Mouse (Mus musculus): Measurements from ENCODE around the gene Mob3c. TPM values are rescaled to one million over a fixed set of nuclear protein-coding genes. Genes with fewer than 3 reads are reported as not detected.

The Mob3c gene
- polyA plus RNA-seq, 1 experiment from 2014 or later = 11.8 TPM

GRCm38 (mm10) chr4:115881183-115881582 is 53.3 kb downstream of the Mob3c start:
- H3K9me3 ChIP-seq (replicated peaks; ENCODE audit: control insufficient read depth, low read length) = no peaks in the 10 kb centered on the region
- no peak for ATAC-seq (ENCODE audit: insufficient read depth, low FRiP score)
- no peaks in the 10 kb centered on the region for H3K36me3 ChIP-seq (ENCODE audit: control insufficient read depth, insufficient read depth, low read length)
- WGBS = 15% methylated on average over 1 of the region's 1 CpGs
- H3K4me1 ChIP-seq (ENCODE audit: control insufficient read depth, insufficient read depth, low read length) = 0 out of 2 replicates have a peak, but pooled peaks cover 3% of the 10 kb centered on the region
- no peak overlapping the region for H3K27ac ChIP-seq (ENCODE audit: low read length)
- H3K27me3 ChIP-seq (ENCODE audit: control insufficient read depth, insufficient read depth, low read length) = no peaks in the 10 kb centered on the region
- no peak overlapping the region for H3K4me3 ChIP-seq (replicated peaks; ENCODE audit: low read length)
- no peak overlapping the region for H3K4me2 ChIP-seq (ENCODE audit: low read depth, low read length)
- no peak overlapping the region for H3K9ac ChIP-seq (ENCODE audit: low read length)

DNA sequence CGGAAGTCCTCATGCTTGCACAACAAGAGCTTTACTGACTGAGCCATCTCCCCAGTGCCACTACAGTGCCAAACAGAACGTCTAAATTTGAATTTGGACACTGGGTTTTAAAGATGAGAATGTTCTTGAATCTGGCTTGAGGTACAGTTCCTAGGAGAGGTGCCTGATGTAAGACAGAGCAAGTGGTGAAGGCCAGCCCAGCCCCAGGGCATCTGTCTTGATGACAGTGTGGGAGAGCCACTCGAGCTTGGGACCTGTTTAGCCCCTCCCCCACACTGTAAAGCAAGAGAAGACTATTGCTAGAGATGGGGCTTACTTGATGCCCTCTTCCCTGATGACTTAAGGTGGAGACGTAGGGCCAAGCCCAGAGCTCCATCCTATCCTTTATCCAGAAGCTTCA is 54.3 kb downstream of the Mob3c start:
- no peak overlapping the region for H3K9ac ChIP-seq (ENCODE audit: low read length)
- H3K27me3 ChIP-seq (ENCODE audit: control insufficient read depth, insufficient read depth, low read length) = no peaks in the 10 kb centered on the region
- no peak overlapping the region for H3K4me3 ChIP-seq (replicated peaks; ENCODE audit: low read length)
- H3K9me3 ChIP-seq (replicated peaks; ENCODE audit: control insufficient read depth, low read length) = no peaks in the 10 kb centered on the region
- H3K36me3 ChIP-seq (ENCODE audit: control insufficient read depth, insufficient read depth, low read length) = no peaks in the 10 kb centered on the region
- no peak for ATAC-seq (ENCODE audit: insufficient read depth, low FRiP score)
- no peak overlapping the region for H3K4me2 ChIP-seq (ENCODE audit: low read depth, low read length)
- WGBS = 49% methylated on average over 4 of the region's 4 CpGs
- 0 out of 2 replicates have a peak, but pooled peaks cover 3% of the 10 kb centered on the region for H3K4me1 ChIP-seq (ENCODE audit: control insufficient read depth, insufficient read depth, low read length)
- no peak overlapping the region for H3K27ac ChIP-seq (ENCODE audit: low read length)

DNA sequence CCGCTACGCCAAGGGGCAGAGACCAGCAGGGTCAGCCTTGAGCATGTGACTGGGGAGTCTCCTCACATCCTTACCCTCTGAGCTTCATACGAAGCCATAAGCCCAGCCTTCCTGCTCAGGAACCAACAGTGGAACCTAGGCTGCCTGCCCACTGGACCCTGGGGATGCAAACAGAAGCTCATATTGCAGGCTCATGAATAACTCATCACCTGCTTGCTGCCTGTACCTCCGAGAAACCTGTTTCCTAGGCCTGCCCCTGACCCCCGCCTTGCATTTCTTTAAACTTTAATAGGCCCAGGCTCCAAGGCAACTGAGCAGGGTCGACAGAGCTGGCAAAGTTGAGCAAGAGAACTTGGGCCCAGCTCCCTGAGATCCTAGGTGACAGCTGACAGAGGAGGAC is 56.1 kb downstream of the Mob3c start, which contains the start of gene Kncn:
Kncn (plus strand) TSS at position 379 of the 400 bp plus-strand sequence.
- no peaks in the 10 kb centered on the region for H3K4me1 ChIP-seq (ENCODE audit: control insufficient read depth, insufficient read depth, low read length)
- H3K9me3 ChIP-seq (replicated peaks; ENCODE audit: control insufficient read depth, low read length) = no peaks in the 10 kb centered on the region
- no peak for ATAC-seq (ENCODE audit: insufficient read depth, low FRiP score)
- no peak within 1 kb of the TSS for H3K4me2 ChIP-seq (ENCODE audit: low read depth, low read length)
- no peak within 1 kb of the TSS for H3K4me3 ChIP-seq (replicated peaks; ENCODE audit: low read length)
- H3K27ac ChIP-seq (ENCODE audit: low read length) = no peak within 1 kb of the TSS
- no peaks in the 10 kb centered on the region for H3K36me3 ChIP-seq (ENCODE audit: control insufficient read depth, insufficient read depth, low read length)
- WGBS = 69% methylated on average over 6 of the region's 6 CpGs
- H3K27me3 ChIP-seq (ENCODE audit: control insufficient read depth, insufficient read depth, low read length) = no peaks in the 10 kb centered on the region
- H3K9ac ChIP-seq (ENCODE audit: low read length) = no peak within 1 kb of the TSS

Other genes with a start within 250 kb of the Mob3c start
- not detected in 2 replicates for gene Cyp4a32, start 227.1 kb upstream of the Mob3c start, polyA plus RNA-seq (2015; fragmentation: Nextera tagmentation; extraction: Ambion mirVana)
- 2.1 and 2.5 TPM in 2 replicates for gene Cyp4b1, start 180.4 kb upstream of the Mob3c start, polyA plus RNA-seq (2015; fragmentation: Nextera tagmentation; extraction: Ambion mirVana)
- gene Efcab14, start 90.3 kb upstream of the Mob3c start, polyA plus RNA-seq (2015; fragmentation: Nextera tagmentation; extraction: Ambion mirVana) = 30.1 and 31.3 TPM in 2 replicates
- gene Tex38, start 47.1 kb upstream of the Mob3c start, polyA plus RNA-seq (2015; fragmentation: Nextera tagmentation; extraction: Ambion mirVana) = 0.28 TPM in 1 of 2 replicates, not detected in the other
- gene Atpaf1, start 43.3 kb upstream of the Mob3c start, polyA plus RNA-seq (2015; fragmentation: Nextera tagmentation; extraction: Ambion mirVana) = 33.7 and 36.2 TPM in 2 replicates
- gene Mknk1, start 11.1 kb downstream of the Mob3c start, polyA plus RNA-seq (2015; fragmentation: Nextera tagmentation; extraction: Ambion mirVana) = 42.4 and 42.5 TPM in 2 replicates
- gene Kncn, start 56.3 kb downstream of the Mob3c start, polyA plus RNA-seq (2015; fragmentation: Nextera tagmentation; extraction: Ambion mirVana) = not detected in 2 replicates
- gene 6430628N08Rik, start 62.6 kb downstream of the Mob3c start, polyA plus RNA-seq (2015; fragmentation: Nextera tagmentation; extraction: Ambion mirVana) = not detected in 2 replicates
- gene Dmbx1, start 111.8 kb downstream of the Mob3c start, polyA plus RNA-seq (2015; fragmentation: Nextera tagmentation; extraction: Ambion mirVana) = not detected in 2 replicates
- 14.0 and 15.9 TPM in 2 replicates for gene Faah, start 189.8 kb downstream of the Mob3c start, polyA plus RNA-seq (2015; fragmentation: Nextera tagmentation; extraction: Ambion mirVana)
- 18.5 and 18.8 TPM in 2 replicates for gene Nsun4, start 225.8 kb downstream of the Mob3c start, polyA plus RNA-seq (2015; fragmentation: Nextera tagmentation; extraction: Ambion mirVana)
- gene Uqcrh, start 247.0 kb downstream of the Mob3c start, polyA plus RNA-seq (2015; fragmentation: Nextera tagmentation; extraction: Ambion mirVana) = 512 and 553 TPM in 2 replicates
- 65.9 and 67.1 TPM in 2 replicates for gene Lrrc41, start 247.2 kb downstream of the Mob3c start, polyA plus RNA-seq (2015; fragmentation: Nextera tagmentation; extraction: Ambion mirVana)

All from stomach, embryonic 16.5 days (tissue).